Mouse (Mus musculus) naive thymus-derived CD4-positive, alpha-beta T cell, adult 2 months (primary cell): Measurements from ENCODE around the gene Borcs6.
A peak's percentile ranks its signal among the peaks of the same experiment; 100 is the strongest.

ENCODE experiments used
- DNase-seq: peaks from one replicate; pipeline ENCODE4 v3.0.0-alpha.2; 2011; ENCODE audit warnings: low read depth

Borcs6 gene

DNA sequence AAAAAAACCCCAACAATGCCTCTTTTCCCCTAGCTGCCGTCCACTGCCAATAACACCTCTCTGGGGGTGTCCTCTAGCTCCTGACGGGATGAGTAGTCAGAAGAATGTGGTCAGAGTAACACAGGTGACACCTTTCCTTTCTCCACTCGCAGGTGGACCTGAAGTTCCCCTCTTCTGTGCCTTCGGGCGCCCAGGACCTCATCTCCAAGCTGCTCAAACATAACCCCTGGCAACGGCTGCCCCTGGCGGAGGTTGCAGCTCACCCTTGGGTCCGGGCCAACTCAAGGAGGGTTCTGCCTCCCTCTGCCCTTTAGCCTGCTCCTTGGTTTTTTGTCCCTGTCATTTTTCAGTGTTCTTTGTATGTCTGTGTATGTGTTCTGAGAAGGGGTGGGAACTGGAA, 8.8 kb upstream of the Borcs6 start:
- no peak for DNase-seq

DNA sequence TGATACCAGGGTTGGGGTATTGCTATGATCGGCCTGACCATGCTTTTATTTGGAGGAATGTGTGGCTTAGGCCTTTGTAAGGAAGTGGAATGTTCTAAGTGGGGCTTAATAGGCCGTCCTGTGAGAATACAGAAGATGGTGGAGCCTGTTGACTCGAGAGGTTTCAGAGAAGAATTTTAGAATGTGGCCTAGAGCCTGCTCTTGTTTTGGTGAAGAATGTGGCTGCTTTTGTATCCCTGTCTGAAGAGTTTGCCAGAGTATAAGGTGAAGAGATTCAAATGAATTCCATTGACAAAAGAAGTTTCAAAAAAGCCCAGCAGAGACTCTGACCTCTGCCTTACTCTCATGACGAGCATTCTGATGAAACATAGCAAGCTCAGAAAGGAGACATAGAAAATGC, 7.7 kb upstream of the Borcs6 start:
- DNase-seq, result no peak

DNA sequence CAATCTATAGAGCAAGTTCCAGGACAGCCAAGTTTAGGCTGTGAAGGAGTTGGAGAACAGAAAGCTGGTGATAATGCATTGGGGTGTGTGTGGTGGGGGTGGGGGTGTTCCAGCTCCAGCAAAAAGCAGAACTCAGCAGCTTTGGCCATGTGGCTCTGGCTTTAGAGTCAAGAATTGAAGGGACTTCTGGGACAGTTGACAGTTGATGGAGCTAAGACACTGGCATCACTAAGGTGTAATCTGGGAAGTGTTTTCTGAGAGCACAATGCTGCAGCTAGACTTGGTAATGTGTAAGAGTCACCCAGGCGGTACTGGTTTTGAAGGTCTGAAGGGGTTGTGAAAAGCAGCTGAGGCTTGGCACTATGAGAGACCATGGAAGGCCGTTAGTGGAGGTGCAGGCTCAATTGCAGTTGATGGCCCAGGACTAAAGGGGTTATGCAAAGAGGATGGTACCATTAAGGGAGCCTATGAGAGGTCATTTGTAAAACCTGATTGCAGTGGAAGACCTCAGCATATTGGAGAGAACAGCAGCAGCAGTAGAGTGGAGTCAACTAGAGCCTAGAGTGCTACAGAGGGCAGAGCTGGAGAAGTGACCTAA, 6.6 kb upstream of the Borcs6 start:
- DNase-seq, result no peak

DNA sequence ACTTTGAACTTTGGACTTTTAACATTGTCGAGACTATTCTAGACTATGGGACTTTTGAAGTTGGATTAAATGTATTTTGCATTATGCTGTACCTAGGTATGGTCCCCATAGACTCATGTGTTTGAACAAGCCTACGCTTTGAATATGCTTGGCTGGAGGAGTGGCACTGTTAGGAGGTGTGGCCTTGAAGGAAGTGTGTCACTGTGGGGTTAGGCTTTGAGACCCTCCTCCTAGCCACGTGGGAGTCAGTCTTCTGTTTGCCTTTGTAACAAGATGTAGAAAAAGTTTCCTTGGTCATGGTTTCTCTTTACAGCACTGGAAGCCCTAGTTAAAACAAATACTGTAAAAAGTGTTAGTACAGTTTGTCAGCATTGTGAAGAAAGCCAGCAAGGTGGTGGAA, 5.7 kb upstream of the Borcs6 start:
- DNase-seq, result peak; percentile 61

DNA sequence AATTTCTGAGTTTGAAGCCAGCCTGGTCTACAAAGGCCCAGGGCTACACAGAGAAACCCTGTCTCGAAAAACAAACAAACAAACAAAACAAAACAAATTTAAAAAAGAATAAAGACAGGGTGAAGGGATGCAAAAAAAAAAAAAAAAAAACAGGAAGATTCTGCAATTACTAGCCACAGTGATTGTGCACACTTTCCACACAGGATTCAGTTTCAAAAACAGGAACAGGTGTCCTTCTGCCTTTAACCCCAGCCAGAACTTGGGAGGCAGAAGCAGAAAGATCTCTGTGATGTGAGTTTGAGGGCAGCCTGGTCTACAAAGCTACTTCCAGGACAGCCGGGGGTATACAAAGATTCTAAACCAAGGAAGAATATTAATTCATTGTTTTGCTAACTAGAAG, 1.3 kb upstream of the Borcs6 start:
- DNase-seq, result no peak

DNA sequence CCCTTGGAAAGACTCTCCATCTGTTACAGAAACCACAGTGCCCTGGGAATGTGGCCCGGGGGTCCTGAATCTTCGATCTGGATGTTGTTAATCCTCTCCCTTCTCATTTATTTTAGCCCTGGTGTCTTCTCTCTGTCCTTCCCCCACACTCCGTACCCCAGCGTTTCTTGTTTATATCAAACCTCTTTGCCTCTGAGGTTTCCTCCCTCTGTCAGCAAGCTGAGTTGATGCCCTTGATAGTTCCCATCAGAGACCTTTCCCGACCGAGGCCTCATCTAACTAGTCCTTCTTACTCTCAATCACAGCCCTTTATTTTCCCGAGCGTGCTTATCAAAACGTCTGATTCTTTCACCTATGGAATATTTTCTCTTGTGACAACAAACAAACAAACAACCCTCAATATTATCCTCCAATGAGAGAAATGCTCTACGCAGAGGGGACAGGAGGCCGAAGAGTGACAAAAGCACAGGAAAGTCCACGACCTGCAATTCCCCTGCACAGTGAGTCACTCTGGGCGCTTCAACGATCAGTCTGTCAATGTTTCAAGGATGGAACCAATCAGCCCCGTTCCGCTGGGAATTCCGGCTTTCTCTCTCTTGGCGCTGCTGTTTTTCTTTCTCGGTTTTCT, 674 bp upstream of the Borcs6 start:
- no peak for DNase-seq

DNA sequence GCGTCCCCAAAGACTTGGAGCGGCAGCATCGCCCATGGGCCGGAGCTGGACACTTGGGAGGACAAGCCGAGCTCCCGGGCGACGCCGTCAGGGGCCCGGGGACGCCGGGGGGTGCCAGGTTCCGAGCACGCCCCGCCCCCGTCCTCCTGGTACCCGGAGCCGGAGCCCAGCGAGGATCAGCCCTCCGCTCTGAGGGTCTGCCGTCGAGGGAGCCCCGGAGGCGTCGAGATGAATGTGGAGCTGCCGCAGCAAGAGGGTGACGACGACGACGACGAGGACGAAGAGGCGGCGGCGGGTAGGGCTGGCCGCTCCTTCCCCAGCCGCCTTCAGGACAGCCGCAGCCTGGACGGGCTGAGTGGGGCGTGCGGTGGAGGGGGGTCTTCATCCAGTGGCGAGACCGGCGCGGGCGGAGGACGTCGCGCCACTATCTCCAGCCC, 476 bp downstream of the Borcs6 start:
- no peak for DNase-seq

DNA sequence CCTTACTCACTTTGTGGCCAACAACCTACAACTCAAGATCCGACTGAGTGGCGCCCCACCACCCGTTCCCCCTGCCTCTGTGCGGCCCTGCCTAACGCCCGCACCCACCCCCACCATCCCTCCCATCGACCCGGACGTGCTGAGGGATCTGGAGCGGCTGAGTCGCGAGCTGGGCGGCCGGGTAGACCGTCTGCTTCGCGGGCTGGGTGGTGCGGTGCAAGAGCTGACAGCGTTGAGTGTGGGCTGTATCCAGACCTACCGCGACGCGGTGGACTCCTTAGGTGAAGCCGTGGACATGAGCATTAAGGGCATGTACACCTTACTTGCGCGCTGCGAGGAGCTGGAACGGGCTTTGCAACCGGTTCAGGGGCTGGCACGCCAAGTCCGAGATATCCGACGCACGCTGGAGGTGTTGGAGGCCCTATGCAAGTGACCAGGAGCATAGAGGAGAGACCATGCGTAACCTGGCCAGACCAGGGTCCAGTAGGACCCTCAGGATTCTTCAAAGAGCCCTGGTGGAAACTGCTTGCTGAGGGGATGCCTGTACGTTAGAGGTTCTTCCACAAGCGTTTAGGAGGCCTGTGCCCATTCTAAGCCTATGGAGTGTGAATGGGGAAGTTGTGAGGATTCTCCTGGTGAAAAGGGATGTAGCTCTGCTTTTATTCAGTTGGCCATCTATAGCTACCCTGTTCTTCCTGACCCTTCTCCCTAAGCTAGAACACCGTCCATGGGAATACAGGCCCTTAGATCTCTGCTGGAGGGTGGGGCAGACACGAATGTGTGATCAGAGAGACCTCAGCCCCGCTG, 1.1 kb downstream of the Borcs6 start:
- no peak for DNase-seq

DNA sequence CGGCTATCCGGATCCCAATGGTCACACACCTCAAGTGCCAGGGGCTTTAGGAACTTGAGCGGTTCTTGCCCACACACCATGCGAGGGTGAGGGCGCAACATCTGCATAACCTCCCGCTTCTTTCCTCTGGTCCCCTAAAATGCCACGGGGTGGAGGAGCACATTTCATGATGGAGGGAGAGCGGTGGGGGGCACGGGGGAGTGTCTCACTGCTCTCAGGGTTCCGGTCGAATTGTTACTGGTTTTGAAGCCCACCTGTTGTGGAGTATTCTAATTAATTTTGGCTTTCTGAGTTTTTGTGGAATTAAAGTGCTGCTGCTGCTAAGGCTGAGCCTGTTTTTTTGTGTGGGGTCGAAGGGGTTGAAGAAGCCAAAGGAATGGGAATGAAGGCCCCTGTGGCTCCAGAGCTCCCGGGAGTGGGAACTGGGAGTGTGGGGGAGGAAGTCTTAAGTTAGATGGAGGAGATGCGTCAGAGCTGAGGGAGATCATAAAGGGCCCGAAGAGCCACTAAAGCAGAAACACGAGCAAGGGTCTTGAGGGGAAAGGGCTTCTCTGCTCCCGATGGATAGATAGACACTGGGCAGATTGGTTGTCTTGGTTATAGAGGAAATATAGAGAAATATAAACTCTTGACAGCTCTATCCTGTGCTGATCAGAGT, 1.9 kb downstream of the Borcs6 start:
- DNase-seq, result no peak

DNA sequence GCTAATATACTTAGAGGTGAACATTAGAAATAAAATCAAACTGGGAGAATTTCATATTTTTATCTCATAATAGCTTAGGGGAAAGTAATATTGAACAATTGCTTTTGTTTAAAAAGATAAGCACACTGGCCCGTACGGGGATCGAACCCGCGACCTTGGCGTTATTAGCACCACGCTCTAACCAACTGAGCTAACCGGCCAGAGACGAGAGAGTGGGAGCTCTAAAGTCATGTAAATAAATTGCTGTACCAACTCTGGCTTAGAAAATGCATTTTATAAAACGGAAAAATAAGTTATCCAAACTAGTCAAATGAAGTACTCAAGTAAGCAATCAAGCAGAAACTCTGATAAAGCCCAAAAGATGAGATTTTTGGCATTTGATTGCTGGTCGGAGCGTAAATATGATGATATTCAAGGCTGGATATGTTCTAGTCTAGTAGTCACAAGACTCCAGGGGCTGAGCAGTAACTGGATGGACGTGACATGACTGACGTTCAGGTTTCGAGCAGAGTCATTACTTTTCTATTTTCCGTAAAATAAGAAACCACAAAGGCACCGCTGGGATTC, 2.8 kb downstream of the Borcs6 start:
- peak; percentile 89 for DNase-seq

DNA sequence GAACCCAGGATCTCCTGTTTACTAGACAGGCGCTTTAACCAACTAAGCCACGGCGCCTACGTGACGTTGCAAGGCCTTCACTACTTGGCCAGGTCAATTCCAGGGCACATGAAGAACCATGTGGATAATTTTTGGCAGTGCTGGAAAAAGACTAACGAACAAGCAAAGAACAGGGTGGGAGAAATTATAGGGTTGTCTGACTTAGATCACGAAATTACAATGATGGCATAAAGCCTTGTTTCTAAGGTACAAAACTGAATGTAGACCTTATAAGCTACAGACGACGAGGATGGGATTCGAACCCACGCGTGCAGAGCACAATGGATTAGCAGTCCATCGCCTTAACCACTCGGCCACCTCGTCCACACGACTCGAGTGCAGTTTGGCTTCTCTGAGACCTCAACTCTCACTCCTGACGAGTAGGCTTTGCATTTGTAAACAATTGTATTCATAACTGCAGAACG, 3.3 kb downstream of the Borcs6 start:
- DNase-seq, result peak; percentile 96

DNA sequence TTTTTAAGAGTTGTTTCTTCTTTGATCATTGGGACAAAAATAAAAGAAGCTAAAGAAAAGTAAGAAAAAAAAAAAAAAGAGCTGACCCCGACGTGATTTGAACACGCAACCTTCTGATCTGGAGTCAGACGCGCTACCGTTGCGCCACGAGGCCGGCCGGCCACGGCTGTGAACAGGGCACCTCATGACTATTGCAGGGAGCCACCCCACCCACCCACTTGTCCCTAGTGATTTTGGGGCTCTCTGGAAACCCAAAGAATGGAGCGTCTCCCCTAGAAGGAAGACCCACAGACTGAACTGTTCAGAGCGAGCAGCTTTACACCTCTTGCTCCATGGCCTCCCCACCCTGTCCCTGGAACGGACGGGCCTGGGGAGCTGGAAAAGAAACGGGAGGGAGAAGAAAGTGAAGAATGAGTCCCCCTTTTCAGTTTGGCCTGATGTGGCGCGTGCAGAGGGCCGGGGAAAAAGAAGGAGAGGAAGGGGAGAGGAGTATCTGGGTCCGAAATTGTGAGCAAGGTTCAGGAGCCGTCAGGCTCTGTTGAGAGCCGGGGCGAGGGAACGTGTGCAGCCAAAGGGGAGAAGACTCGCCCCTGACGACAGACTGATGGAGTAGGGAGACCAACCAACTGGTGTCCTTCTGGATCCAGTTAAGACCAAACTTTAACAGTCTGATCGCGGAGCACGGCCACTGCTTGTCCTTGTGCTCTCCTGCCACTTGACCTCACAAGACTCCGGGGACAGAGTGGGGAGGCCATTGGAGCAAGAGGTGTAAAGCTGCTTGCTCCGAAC, 4.1 kb downstream of the Borcs6 start:
- peak; percentile 93 for DNase-seq

DNA sequence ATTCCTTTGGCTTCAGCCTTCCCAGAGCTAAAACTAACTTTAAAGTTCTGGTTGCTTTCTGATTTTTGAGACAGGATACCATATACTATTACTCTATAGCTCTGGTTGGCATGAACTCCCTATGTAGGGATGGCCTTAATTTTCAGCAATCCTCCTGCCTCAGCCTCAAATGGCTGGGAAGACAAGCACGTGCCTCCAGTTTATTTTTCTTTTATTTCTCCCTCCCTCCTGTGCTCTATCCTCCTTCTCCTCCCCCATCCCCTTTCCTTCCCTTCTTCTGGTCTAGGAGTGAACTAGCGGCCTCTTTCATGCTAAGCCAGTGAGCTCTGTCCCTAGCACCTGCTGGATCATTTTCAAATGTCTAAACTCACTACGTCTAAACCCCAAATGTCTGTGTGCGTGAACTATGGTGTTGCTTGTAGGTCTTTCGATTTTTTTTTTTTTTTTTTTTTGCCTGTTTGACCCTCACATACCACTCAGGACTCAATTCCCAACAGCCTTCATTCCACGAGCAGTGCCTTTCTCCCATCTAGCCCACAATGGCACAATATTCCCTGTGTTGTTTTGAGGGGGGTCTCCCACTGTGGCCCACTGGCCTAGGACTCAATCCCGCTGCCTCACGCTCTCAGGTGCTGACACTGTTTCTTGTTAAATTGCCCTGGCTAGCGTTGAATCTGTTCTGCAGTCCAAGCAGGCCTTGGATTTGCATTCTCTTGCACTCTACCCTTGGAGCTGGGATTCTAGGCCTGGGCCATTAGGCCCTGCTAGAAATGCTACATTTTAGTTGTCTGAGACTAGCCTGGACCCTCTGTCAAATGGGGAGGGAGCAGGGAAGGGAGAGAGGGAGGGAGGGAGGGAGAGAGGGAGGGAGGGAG, 5.0 kb downstream of the Borcs6 start:
- no peak for DNase-seq

DNA sequence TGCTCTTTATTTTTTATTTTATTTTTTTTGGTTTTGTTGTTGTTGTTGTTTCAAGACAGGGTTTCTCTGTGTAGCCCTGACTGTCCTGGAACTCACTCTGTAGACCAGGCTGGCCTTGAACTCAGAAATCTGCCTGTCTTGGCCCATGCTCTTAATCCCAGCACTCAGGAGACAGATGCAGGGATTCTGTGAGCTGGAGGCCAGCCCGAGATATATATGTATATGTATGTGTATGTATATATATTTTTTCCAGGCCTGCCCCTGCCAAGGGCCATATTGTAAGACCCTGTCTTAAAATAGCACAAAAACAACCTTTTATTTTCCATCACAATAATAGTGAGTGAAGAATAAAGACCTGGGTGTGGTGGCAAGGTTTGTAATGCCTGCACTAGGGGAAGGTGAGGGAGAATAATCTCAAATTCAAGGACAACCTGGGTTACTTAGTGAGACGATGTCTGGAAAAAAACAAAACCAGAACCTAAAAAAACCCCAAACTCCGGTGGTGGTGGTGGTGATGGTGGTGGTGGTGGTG, 5.9 kb downstream of the Borcs6 start:
- DNase-seq, result no peak

DNA sequence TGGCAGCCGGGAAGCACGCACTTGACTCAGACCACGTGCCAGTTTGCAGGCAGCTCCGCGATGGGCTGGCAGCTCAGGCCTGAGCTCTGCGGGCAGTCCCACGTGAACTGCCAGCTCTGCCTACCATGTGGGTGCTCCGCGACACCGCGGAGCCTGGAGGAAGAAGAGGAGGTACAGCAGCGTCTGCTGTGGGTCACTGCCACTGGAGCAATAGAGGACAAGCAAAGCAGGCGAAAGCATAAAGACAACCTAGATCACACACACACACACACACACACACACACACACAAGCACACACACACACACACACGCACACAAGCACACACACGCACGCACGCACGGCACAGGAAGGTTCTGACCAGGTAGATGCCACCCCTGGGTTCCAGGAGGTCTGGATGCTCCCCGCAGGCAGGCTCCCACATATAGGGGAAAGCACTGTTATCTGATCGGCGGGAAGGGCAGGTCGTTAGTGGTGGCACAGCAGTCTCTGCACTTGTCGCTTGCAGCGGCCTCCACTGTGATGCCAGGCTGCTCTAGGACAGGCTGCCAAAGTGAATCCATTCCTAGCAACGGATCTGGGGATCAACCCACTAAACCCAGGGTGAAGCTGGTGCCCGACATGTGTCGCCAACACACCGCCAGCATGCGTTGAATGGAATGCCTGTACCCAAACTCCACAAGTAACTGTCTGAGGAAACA, 6.8 kb downstream of the Borcs6 start:
- DNase-seq, result peak; percentile 70

DNA sequence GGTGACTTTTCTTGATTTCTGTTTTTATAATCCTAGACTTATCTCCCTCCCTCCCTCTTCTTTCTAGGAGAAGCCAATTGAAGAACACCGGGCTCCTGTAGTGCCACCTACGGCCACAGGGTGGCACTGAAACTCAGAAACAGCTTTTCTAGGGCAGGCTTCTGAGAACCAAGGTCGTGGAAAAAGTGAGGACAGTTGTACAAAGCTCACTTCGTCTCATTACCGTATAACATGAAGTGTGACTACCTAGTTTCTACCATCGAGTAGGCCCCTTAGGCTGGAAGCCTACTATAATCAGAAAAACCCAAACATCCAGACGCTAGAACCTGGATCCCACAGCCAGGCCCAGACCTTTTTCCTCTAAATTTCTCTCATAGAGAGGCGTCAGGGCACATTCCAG, 7.4 kb downstream of the Borcs6 start:
- DNase-seq, result peak; percentile 93

DNA sequence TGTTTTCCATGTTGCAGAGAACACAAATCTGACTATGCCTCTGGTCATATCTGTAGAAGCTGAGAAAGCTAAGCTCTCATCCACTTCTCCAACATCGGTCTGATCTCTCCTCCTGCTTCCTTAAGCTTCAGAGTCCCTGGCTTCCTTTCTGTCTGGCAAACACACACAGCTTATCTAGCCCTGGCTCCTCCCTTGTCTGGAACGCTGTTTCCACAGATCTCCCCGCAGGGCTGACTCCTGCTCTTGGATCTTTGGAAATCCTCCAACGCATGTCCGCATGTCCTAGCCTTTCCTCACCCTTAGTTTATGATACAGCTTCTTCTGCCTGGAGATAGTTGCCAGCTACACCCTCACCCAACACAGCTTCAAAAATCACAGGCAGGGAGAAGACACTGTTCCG, 8.1 kb downstream of the Borcs6 start:
- no peak for DNase-seq

DNA sequence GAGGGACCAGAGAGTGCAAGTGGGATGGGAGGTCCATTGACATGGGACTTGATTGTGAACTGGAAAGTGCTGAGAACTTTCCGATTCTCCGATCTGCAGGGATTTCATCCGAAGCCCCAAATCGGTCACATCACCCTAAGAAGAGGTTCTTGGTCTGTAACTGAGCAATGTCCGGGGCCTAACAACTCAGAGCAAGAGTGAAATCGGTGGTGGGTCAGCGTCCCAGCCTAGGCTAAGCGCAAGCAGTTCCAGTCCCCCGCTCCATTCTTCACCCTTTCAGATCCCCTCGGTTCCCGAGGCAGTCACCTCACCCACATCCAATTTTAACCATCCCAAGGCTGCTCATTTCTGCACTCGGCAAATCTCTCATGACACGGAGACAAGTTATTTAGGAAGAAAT, 10.6 kb downstream of the Borcs6 start:
- DNase-seq, result no peak

DNA sequence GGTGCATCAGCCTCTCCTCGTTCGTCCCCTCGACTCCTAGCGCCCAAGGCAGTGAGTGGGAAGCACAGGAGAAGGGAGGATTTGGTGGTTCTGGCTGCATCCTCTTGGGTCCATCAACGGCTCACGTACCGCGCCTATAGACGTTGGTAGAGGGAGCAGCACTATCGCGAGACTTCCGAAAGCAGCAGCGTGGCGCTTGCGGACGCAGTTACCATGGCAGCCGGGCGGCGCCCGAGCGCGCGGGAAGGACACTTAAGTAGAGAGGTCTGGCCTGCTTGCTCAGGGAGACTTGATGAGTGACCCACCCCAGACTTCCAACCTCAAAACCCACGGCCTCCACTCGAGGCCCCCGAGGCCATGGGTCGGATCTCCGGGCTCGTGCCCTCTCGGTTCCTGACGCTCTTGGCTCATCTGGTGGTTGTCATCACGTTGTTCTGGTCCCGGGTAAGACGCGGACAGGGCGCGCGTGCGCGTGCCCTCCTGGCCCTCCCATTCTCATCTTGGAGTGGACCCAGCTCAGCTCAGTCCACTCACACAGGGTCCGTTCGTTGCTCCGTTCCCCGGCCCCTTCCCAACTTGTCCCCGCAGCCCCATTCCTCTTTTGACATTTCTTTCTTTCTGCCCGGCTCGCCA, 11.2 kb downstream of the Borcs6 start, which contains the start of gene Tmem107:
Gene Tmem107 (plus strand): TSS at position 217 of the 633 bp plus-strand sequence.
- DNase-seq, result peak; percentile 96
